Mouse (Mus musculus): Measurements from ENCODE around the gene Fgfr3.

GRCm38 (mm10) chr5:33720852-33721490 lies 503 bp upstream of the Fgfr3 start:
- TF ChIP-seq POLR2A (IDR thresholded peaks at IDR 0.05; ENCODE audit: control insufficient read depth, low read depth, low read length) (no peak), CTCF (IDR thresholded peaks at IDR 0.05; ENCODE audit: control insufficient read depth, insufficient read depth, insufficient replicate concordance, low read depth, low read length) (no peak)

Data from testis, adult 2 months (tissue).